Mouse (Mus musculus) bone marrow macrophage, adult 2 months (primary cell): Measurements from ENCODE around the gene Agl.

ENCODE experiments used
- CTCF ChIP-seq: IDR thresholded peaks from 2 replicates; pipeline ENCODE4 v1.5.1; 2012; ENCODE audit warnings: low read depth, mild to moderate bottlenecking, low read length, moderate library complexity
- POLR2A ChIP-seq: IDR thresholded peaks from 2 replicates; pipeline ENCODE4 v1.6.1; 2012; ENCODE audit warnings: mild to moderate bottlenecking, low read depth, low read length, borderline replicate concordance

DNA sequence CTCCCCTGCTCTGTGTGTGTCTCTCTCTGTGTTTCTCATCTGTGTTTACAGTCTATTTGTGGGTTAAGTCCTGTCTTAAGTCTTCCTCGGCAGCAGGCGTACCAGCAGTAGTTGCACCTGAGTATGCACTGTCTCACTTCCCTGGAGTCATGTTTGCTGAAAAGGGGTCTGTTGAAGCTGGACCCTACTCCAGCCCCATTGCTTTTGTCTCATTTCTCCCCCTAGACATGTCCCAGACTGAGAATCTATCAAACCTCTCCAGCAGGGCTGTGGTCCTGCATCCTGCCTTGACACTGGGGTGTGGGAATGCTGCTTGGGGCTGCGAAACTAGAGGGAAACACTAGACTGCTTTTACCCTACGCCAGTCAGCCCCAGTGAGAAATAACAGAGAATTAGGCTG is 25.5 kb upstream of the Agl start:
- TF ChIP-seq CTCF (no peak), POLR2A (no peak)
